Mouse (Mus musculus): Measurements from ENCODE around the gene Cbfa2t2. TPM values are rescaled to one million over a fixed set of nuclear protein-coding genes. Genes with fewer than 3 reads are reported as not detected.

The Cbfa2t2 gene
- total RNA-seq, 2 experiments from 2014 or later, result 54.6 to 57.5 TPM

GRCm38 (mm10) chr2:154422181-154422580 lies 14.1 kb upstream of the Cbfa2t2 start:
- DNase-seq (ENCODE audit: low spot score in 2 of 2), result no peak
- intact Hi-C loops (cut with DNase I), result no loop called here

GRCm38 (mm10) chr2:154423548-154423947 lies 12.7 kb upstream of the Cbfa2t2 start:
- DNase-seq (ENCODE audit: low spot score in 2 of 2), result no peak
- intact Hi-C loops (cut with DNase I), result no loop called here

GRCm38 (mm10) chr2:154425522-154425921 lies 10.8 kb upstream of the Cbfa2t2 start:
- intact Hi-C loops (cut with DNase I), result no loop called here
- no peak for DNase-seq (ENCODE audit: low spot score in 2 of 2)

- intact Hi-C loops (cut with DNase I), result no loop called here
- DNase-seq (ENCODE audit: low spot score in 2 of 2), result no peak
These were observed 9.9 kb upstream of the Cbfa2t2 start for GRCm38 (mm10) chr2:154426188-154426904.

- DNase-seq (ENCODE audit: low spot score in 2 of 2), result no peak
- intact Hi-C loops (cut with DNase I), result no loop called here
These were observed 9.1 kb upstream of the Cbfa2t2 start for GRCm38 (mm10) chr2:154426905-154427852.

GRCm38 (mm10) chr2:154427853-154428360 lies 8.4 kb upstream of the Cbfa2t2 start:
- no peak for DNase-seq (ENCODE audit: low spot score in 2 of 2)
- intact Hi-C loops (cut with DNase I), result no loop called here

- intact Hi-C loops (cut with DNase I), result no loop called here
- DNase-seq (ENCODE audit: low spot score in 2 of 2), result no peak
These were observed 5.7 kb upstream of the Cbfa2t2 start for GRCm38 (mm10) chr2:154430566-154430965.

GRCm38 (mm10) chr2:154432696-154433095 lies 3.6 kb upstream of the Cbfa2t2 start:
- DNase-seq (ENCODE audit: low spot score in 2 of 2), result no peak
- intact Hi-C loops (cut with DNase I), result no loop called here

GRCm38 (mm10) chr2:154433391-154433790 lies 2.9 kb upstream of the Cbfa2t2 start:
- intact Hi-C loops (cut with DNase I), result no loop called here

GRCm38 (mm10) chr2:154434690-154435089 lies 1.6 kb upstream of the Cbfa2t2 start:
- DNase-seq (ENCODE audit: low spot score in 2 of 2), result no peak
- intact Hi-C loops (cut with DNase I), result loop anchor here (5.0 kb wide), 1 partner anchor 103 kb away; no protein-coding TSS in a partner anchor

More at GRCm38 (mm10) chr2:154433391-154433790, 2.9 kb upstream of the Cbfa2t2 start:
- DNase-seq (ENCODE audit: low spot score in 2 of 2), result no peak

- intact Hi-C loops (cut with DNase I), result loop anchor here (2.0 to 5.0 kb wide), 2 partner anchors 19 to 101 kb away; no protein-coding TSS in a partner anchor
- DNase-seq (ENCODE audit: low spot score in 2 of 2), result peak; percentile 97 to 99
These were observed 214 bp upstream of the Cbfa2t2 start for GRCm38 (mm10) chr2:154436076-154436457.

- intact Hi-C loops (cut with DNase I), result loop anchor here (2.0 to 5.0 kb wide), 2 partner anchors 18 to 100 kb away; no protein-coding TSS in a partner anchor
- DNase-seq (ENCODE audit: low spot score in 2 of 2), result no peak
These were observed 878 bp downstream of the Cbfa2t2 start for GRCm38 (mm10) chr2:154437191-154437527.

- no peak for DNase-seq (ENCODE audit: low spot score in 2 of 2)
- intact Hi-C loops (cut with DNase I), result no loop called here
These were observed 4.2 kb downstream of the Cbfa2t2 start for GRCm38 (mm10) chr2:154440453-154440852.

- DNase-seq (ENCODE audit: low spot score in 2 of 2), result no peak
- intact Hi-C loops (cut with DNase I), result no loop called here
These were observed 11.5 kb downstream of the Cbfa2t2 start for GRCm38 (mm10) chr2:154447821-154448220.

- intact Hi-C loops (cut with DNase I), result no loop called here
- DNase-seq (ENCODE audit: low spot score in 2 of 2), result no peak
These were observed 12.4 kb downstream of the Cbfa2t2 start for GRCm38 (mm10) chr2:154448633-154449032.

GRCm38 (mm10) chr2:154452951-154453350 lies 16.7 kb downstream of the Cbfa2t2 start:
- intact Hi-C loops (cut with DNase I), result no loop called here
- DNase-seq (ENCODE audit: low spot score in 2 of 2), result no peak

GRCm38 (mm10) chr2:154454099-154454498 lies 17.8 kb downstream of the Cbfa2t2 start:
- intact Hi-C loops (cut with DNase I), result loop anchor here (2.0 kb wide), 1 partner anchor 17 kb away; the partner anchor contains the start of gene Cbfa2t2
- no peak for DNase-seq (ENCODE audit: low spot score in 2 of 2)

- DNase-seq (ENCODE audit: low spot score in 2 of 2), result peak in 1 of 2 experiments; percentile 50
- intact Hi-C loops (cut with DNase I), result loop anchor here (2.0 kb wide), 1 partner anchor 18 kb away; the partner anchor contains the start of gene Cbfa2t2
These were observed 18.3 kb downstream of the Cbfa2t2 start for GRCm38 (mm10) chr2:154454605-154455004.

- DNase-seq (ENCODE audit: low spot score in 2 of 2), result peak; percentile 42 to 69
These were observed 19.5 kb downstream of the Cbfa2t2 start for GRCm38 (mm10) chr2:154455776-154456175.

GRCm38 (mm10) chr2:154456621-154457020 lies 20.3 kb downstream of the Cbfa2t2 start:
- intact Hi-C loops (cut with DNase I), result no loop called here
- DNase-seq (ENCODE audit: low spot score in 2 of 2), result no peak

More at GRCm38 (mm10) chr2:154455776-154456175, 19.5 kb downstream of the Cbfa2t2 start:
- intact Hi-C loops (cut with DNase I), result loop anchor here (2.0 kb wide), 1 partner anchor 19 kb away; the partner anchor contains the start of gene Cbfa2t2
